Mouse (Mus musculus) kidney, adult 2 months (tissue): ENCODE measurements at regions not wholly inside any gene's neighbourhood (a gene's known extent, or its start where the extent isn't known, plus 50 kb on each side); places are given as distances from the start of the nearest gene placed in this dataset.

Source experiments
- CTCF ChIP-seq: fragments of 200-500 bp; conservative IDR thresholded peaks from 2 replicates; pipeline ENCODE4 v1.5.1; 2011; ENCODE audit warnings: low read depth, mild to moderate bottlenecking, control low read depth, low read length, moderate library complexity, mixed read lengths; ENCODE audit not compliant: insufficient read depth, insufficient read length
- POLR2A ChIP-seq: fragments of 200-500 bp; IDR thresholded peaks from one replicate; pipeline ENCODE4 v1.6.1; 2011; ENCODE audit warnings: low read depth, low read length, control low read depth

DNA sequence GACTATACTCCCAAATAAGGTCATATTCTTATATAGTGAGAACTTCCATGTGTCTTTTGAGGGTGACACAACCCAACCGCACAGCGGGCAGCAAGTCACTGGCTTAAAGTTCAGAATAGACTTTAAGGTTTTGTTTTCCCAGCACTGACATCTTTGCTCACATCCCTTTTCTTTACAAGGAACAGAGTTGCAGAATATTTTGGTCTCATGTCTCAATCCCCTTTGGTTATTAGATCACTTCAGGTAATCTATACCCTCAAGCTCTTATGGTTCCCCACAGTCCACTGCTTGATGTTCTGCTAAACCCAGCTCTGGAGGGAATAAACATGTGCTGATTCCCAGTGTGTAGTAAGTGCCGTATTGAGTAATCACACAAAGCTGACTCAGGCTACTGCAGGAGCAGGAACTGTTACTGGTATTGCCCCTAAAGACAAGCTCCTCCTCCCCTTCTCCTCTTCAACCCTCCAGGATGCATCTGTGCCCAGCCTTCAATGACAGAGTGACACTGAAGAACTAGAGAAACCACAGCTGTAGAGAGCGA lies 77.8 kb upstream of the Tmc1 start:
- TF ChIP-seq CTCF: no peak
- no peak for TF ChIP-seq POLR2A
